12 mouse cellular contexts compared by ENCODE assay signal in the genomic region with DNA sequence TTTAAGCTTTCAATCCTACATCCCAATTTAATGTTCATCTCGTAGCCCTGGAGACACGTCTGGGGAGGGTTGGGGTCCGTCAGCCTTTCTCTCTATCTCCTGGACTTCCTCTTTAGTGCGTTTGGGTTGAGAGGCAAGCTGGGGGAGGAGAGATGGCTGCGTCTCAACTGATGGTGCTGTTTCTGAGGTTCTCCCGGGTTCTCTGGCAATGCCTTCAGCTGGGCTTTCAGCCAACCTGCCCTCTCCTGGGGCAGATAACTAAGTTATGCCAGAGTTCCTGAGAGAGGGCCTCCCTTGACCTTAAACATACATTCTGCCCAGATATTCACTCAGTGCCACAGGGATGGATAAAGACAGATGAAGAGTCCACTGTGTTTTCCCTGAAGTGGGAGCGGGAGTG.
A peak's percentile ranks its signal among the peaks of the same experiment; 100 is the strongest.
DNase-seq lines count a peak whose midpoint lies in the region; ATAC-seq lines count a peak whose summit lies in the region.
"Had no signal": no experiment of that assay in that cellular context is flagged by ENCODE, and none has a peak within 500 bp of the region (broad histone marks: within the 10 kb centered on the region; RNA-seq: fewer than 3 reads in every experiment).

No protein-coding gene starts in this region.

- H3K27me3 ChIP-seq in neural tube, embryonic 15.5 days (replicated peaks), result peaks cover 24% of the 10 kb centered on the region
- H3K27me3 ChIP-seq: forebrain, embryonic 13.5 days had no signal

- no peaks in the 10 kb centered on the region for H3K9me3 ChIP-seq in neural tube, embryonic 15.5 days (replicated peaks)
- H3K9me3 ChIP-seq: forebrain, embryonic 13.5 days; midbrain, embryonic 10.5 days; neural tube, embryonic 13.5 days had no signal

- no peak overlapping the region for H3K9ac ChIP-seq in neural tube, embryonic 15.5 days (replicated peaks)
- H3K9ac ChIP-seq: forebrain, embryonic 13.5 days; neural tube, embryonic 13.5 days had no signal

- peak; percentile 25 for DNase-seq in urinary bladder, postnatal 14 days (ENCODE audit: low spot score)
- no peak for DNase-seq in urinary bladder, adult 2 months (ENCODE audit: low spot score)
- peak; percentile 10 for DNase-seq in lung, postnatal 25 days (ENCODE audit: low spot score)
- no peak for DNase-seq in embryo, embryonic 11 days
- DNase-seq in kidney, postnatal 25 days, result no peak
- DNase-seq: spleen, adult 18-20 months had no signal

- H3K4me3 ChIP-seq in neural tube, embryonic 15.5 days (replicated peaks), result no peak overlapping the region
- H3K4me3 ChIP-seq: forebrain, embryonic 13.5 days; midbrain, embryonic 10.5 days; neural tube, embryonic 13.5 days had no signal

- 63% methylated on average over 7 of the region's 7 CpGs for WGBS in neural tube, embryonic 15.5 days

- peaks cover 6% of the 10 kb centered on the region; the same call in 1 of the 2 replicates for H3K4me1 ChIP-seq in neural tube, embryonic 15.5 days
- H3K4me1 ChIP-seq: midbrain, embryonic 10.5 days had no signal

- no peaks in the 10 kb centered on the region for H3K36me3 ChIP-seq in neural tube, embryonic 15.5 days
- H3K36me3 ChIP-seq: midbrain, embryonic 10.5 days; neural tube, embryonic 13.5 days had no signal

- H3K27ac ChIP-seq in neural tube, embryonic 15.5 days (replicated peaks), result no peak overlapping the region
- H3K27ac ChIP-seq: forebrain, embryonic 13.5 days; midbrain, embryonic 10.5 days; neural tube, embryonic 13.5 days had no signal

- peak; percentile 68 for ATAC-seq in granulocyte monocyte progenitor cell, adult 5-6 weeks (replicated peaks; ENCODE audit: poor library complexity, severe bottlenecking)
- ATAC-seq in neural tube, embryonic 15.5 days (ENCODE audit: low FRiP score), result no peak
- ATAC-seq: forebrain, embryonic 13.5 days had no signal

- no peak overlapping the region for H3K4me2 ChIP-seq in neural tube, embryonic 15.5 days
- H3K4me2 ChIP-seq: forebrain, embryonic 13.5 days; liver, embryonic 11.5 days; neural tube, embryonic 13.5 days had no signal

Comparison
In these comparisons a context has a peak if more than half of its experiments do, and no peak if none do; other contexts are left out.
1. DNase-seq: peak in urinary bladder, postnatal 14 days (single experiment) and lung, postnatal 25 days (single experiment); none in urinary bladder, adult 2 months (single experiment), embryo, embryonic 11 days (single experiment) and kidney, postnatal 25 days (0 of 2).